Mouse (Mus musculus) liver, postnatal 0 days (tissue): ENCODE results near the gene Zfp609. TPM values are rescaled to one million over a fixed set of nuclear protein-coding genes. Genes with fewer than 3 reads are reported as not detected.

ENCODE experiments used
- ATAC-seq: fragments of 200-750 bp; cut with Nextera tagmentation; 2 replicates; pipeline ENCODE4 v1.8.0; 2017; ENCODE audit warnings: mild to moderate bottlenecking, moderate library complexity
- DNase-seq: peaks from one replicate; pipeline ENCODE4 v3.0.0-alpha.2; 2016
- H3K27ac ChIP-seq: fragments of 300-500 bp; sonication (generic); 2 replicates; pipeline ENCODE4 v1.5.1; 2014; ENCODE audit warnings: antibody characterized with exemption, moderate library complexity, mild to moderate bottlenecking, low read depth
- H3K27me3 ChIP-seq: fragments of 300-500 bp; sonication (generic); 2 replicates; pipeline ENCODE4 v1.6.1; 2014; ENCODE audit warnings: low read length, control low read depth, mixed read lengths; ENCODE audit not compliant: insufficient read depth
- H3K36me3 ChIP-seq: fragments of 300-500 bp; sonication (generic); replicated peaks from 2 replicates; pipeline ENCODE4 v1.6.1; 2014; ENCODE audit warnings: mild to moderate bottlenecking, control low read depth, low read length, moderate library complexity, mixed read lengths; ENCODE audit not compliant: insufficient read depth
- H3K4me1 ChIP-seq: fragments of 300-500 bp; sonication (generic); 2 replicates; pipeline ENCODE4 v1.6.1; 2014; ENCODE audit warnings: antibody characterized with exemption, mild to moderate bottlenecking, control low read depth; ENCODE audit not compliant: insufficient read depth
- H3K4me2 ChIP-seq: fragments of 300-500 bp; sonication (generic); 2 replicates; pipeline ENCODE4 v1.6.1; 2014; ENCODE audit warnings: low read depth, mild to moderate bottlenecking, low read length, moderate library complexity, mixed read lengths
- H3K4me3 ChIP-seq: fragments of 300-500 bp; sonication (generic); 2 replicates; pipeline ENCODE4 v1.5.1; 2014; ENCODE audit warnings: low read depth, low read length
- H3K9ac ChIP-seq: fragments of 300-500 bp; sonication (generic); replicated peaks from 2 replicates; pipeline ENCODE4 v1.6.1; 2014; ENCODE audit warnings: mild to moderate bottlenecking, moderate library complexity
- H3K9me3 ChIP-seq: fragments of 300-500 bp; sonication (generic); 2 replicates; pipeline ENCODE4 v1.6.1; 2016; ENCODE audit warnings: mild to moderate bottlenecking, control low read depth, low read length, mixed read lengths
- CTCF ChIP-seq: sonication (generic); IDR thresholded peaks from 2 replicates; pipeline ENCODE4 v1.5.1; 2016; ENCODE audit warnings: antibody characterized with exemption, low read depth
- EP300 ChIP-seq: IDR thresholded peaks from 2 replicates; pipeline ENCODE4 v1.6.1; 2016; ENCODE audit warnings: antibody characterized with exemption, low read depth, mild to moderate bottlenecking
- WGBS: fragments of 180-500 bp; shearing (Covaris S2); extraction: QIAGEN DNeasy Blood & Tissue Kit; methylation state at CpG from one replicate; pipeline ENCODE4 v1.1.7; 2014; ENCODE audit not compliant: insufficient replicate concordance; 5-methylcytosine and 5-hydroxymethylcytosine counted together
- polyA plus RNA-seq: library from polyadenylated mRNA; unstranded; fragments of >200 nt; fragmentation: Nextera tagmentation; extraction: Ambion mirVana; gene quantifications from 2 replicates; pipeline ENCODE4 v1.2.1, GENCODE M21; 2015

The Zfp609 gene
- polyA plus RNA-seq, 1 experiment from 2014 or later: 2.8 TPM

GRCm38 (mm10) chr9:65743809-65744170, 83.6 kb downstream of the Zfp609 start:
- Histone ChIP-seq H3K9ac (no peak overlapping the region), H3K27me3 (no peaks in the 10 kb centered on the region), H3K4me2 (no peak overlapping the region), H3K27ac (0 out of 2 replicates have a peak overlapping the region, but pooled peaks have one; percentile 58), H3K4me3 (no peak overlapping the region), H3K4me1 (peaks cover 20% of the 10 kb centered on the region), H3K36me3 (no peaks in the 10 kb centered on the region), H3K9me3 (no peaks in the 10 kb centered on the region)
- DNase-seq (no peak), ATAC-seq (no peak)
- no peak for TF ChIP-seq EP300
- TF ChIP-seq CTCF: no peak

GRCm38 (mm10) chr9:65743322-65743721, 84.0 kb downstream of the Zfp609 start:
- Histone ChIP-seq H3K9ac (no peak overlapping the region), H3K27ac (no peak overlapping the region), H3K27me3 (no peaks in the 10 kb centered on the region), H3K36me3 (no peaks in the 10 kb centered on the region), H3K4me3 (no peak overlapping the region), H3K4me1 (peaks cover 20% of the 10 kb centered on the region), H3K4me2 (no peak overlapping the region), H3K9me3 (no peaks in the 10 kb centered on the region)
- no peak for DNase-seq
- TF ChIP-seq CTCF (no peak), EP300 (no peak)
- ATAC-seq: no peak

- H3K9ac ChIP-seq: no peak overlapping the region
- no peak for TF ChIP-seq CTCF
- TF ChIP-seq EP300: no peak
- H3K9me3 ChIP-seq: no peaks in the 10 kb centered on the region
- no peak for DNase-seq
- H3K4me2 ChIP-seq: no peak overlapping the region
- H3K4me3 ChIP-seq: no peak overlapping the region
- no peak overlapping the region for H3K27ac ChIP-seq
- 83% methylated on average over 3 of the region's 3 CpGs for WGBS
- H3K4me1 ChIP-seq: peaks cover 20% of the 10 kb centered on the region
- no peaks in the 10 kb centered on the region for H3K27me3 ChIP-seq
- H3K36me3 ChIP-seq: no peaks in the 10 kb centered on the region
- no peak for ATAC-seq
These were observed 84.6 kb downstream of the Zfp609 start for GRCm38 (mm10) chr9:65742777-65743176.

- ATAC-seq (peak; percentile 56; the same call in 1 of the 2 replicates), DNase-seq (no peak)
- Histone ChIP-seq H3K4me3 (no peak overlapping the region), H3K36me3 (no peaks in the 10 kb centered on the region), H3K27ac (peak overlapping the region; percentile 23; the same call in 1 of the 2 replicates), H3K4me2 (no peak overlapping the region), H3K27me3 (no peaks in the 10 kb centered on the region), H3K9me3 (no peaks in the 10 kb centered on the region), H3K4me1 (peaks cover 17% of the 10 kb centered on the region), H3K9ac (no peak overlapping the region)
- 79% methylated on average over 14 of the region's 14 CpGs for WGBS
- TF ChIP-seq EP300 (no peak), CTCF (no peak)
These were observed 86.1 kb downstream of the Zfp609 start for GRCm38 (mm10) chr9:65741066-65741852.

GRCm38 (mm10) chr9:65734931-65735330, 92.4 kb downstream of the Zfp609 start:
- TF ChIP-seq EP300 (no peak), CTCF (no peak)
- WGBS: 75% methylated on average over 3 of the region's 3 CpGs
- H3K9ac ChIP-seq: no peak overlapping the region
- ATAC-seq: no peak
- H3K4me2 ChIP-seq: no peak overlapping the region
- no peaks in the 10 kb centered on the region for H3K9me3 ChIP-seq
- no peak for DNase-seq
- H3K27me3 ChIP-seq: no peaks in the 10 kb centered on the region
- peaks cover 11% of the 10 kb centered on the region for H3K4me1 ChIP-seq
- peak overlapping the region; percentile 44; the same call in 1 of the 2 replicates for H3K27ac ChIP-seq
- no peak overlapping the region for H3K4me3 ChIP-seq
- no peaks in the 10 kb centered on the region; the same call in none of the 2 replicates for H3K36me3 ChIP-seq

GRCm38 (mm10) chr9:65728588-65728987, 98.8 kb downstream of the Zfp609 start:
- no peaks in the 10 kb centered on the region; the same call in none of the 2 replicates for H3K36me3 ChIP-seq
- no peak for ATAC-seq
- no peak for DNase-seq
- no peaks in the 10 kb centered on the region for H3K9me3 ChIP-seq
- 93% methylated on average over 6 of the region's 6 CpGs for WGBS
- no peak overlapping the region for H3K4me3 ChIP-seq
- no peak overlapping the region for H3K4me2 ChIP-seq
- H3K4me1 ChIP-seq: 0 out of 2 replicates have a peak, but pooled peaks cover 3% of the 10 kb centered on the region
- TF ChIP-seq EP300: no peak
- no peak for TF ChIP-seq CTCF
- no peak overlapping the region for H3K9ac ChIP-seq
- H3K27ac ChIP-seq: no peak overlapping the region
- H3K27me3 ChIP-seq: no peaks in the 10 kb centered on the region
